Mouse (Mus musculus) bone marrow macrophage, adult 2 months (primary cell): ENCODE data around the gene Dennd6b. TPM values are rescaled to one million over a fixed set of nuclear protein-coding genes. Genes with fewer than 3 reads are reported as not detected.

Source experiments
- H3K27ac ChIP-seq: 2 replicates; pipeline ENCODE4 v1.5.1; 2012; ENCODE audit warnings: low read depth, low read length; ENCODE audit not compliant: insufficient read depth
- H3K4me1 ChIP-seq: 2 replicates; pipeline ENCODE4 v1.6.1; 2012; ENCODE audit warnings: low read length; ENCODE audit not compliant: control insufficient read depth, insufficient read depth
- H3K4me3 ChIP-seq: 2 replicates; pipeline ENCODE4 v1.5.1; 2012; ENCODE audit warnings: mild to moderate bottlenecking, low read length, moderate library complexity; ENCODE audit not compliant: insufficient read depth
- CTCF ChIP-seq: IDR thresholded peaks from 2 replicates; pipeline ENCODE4 v1.5.1; 2012; ENCODE audit warnings: low read depth, mild to moderate bottlenecking, low read length, moderate library complexity
- POLR2A ChIP-seq: IDR thresholded peaks from 2 replicates; pipeline ENCODE4 v1.6.1; 2012; ENCODE audit warnings: mild to moderate bottlenecking, low read depth, low read length, borderline replicate concordance
- polyA plus RNA-seq: library from polyadenylated mRNA; stranded (reverse); fragments of >200 nt; gene quantifications from 2 replicates; pipeline ENCODE4 v1.2.4, GENCODE M21; 2012; ENCODE audit not compliant: missing spikeins, insufficient read depth, insufficient read length

Dennd6b gene
- polyA plus RNA-seq, 1 experiment = 3.4 TPM

DNA sequence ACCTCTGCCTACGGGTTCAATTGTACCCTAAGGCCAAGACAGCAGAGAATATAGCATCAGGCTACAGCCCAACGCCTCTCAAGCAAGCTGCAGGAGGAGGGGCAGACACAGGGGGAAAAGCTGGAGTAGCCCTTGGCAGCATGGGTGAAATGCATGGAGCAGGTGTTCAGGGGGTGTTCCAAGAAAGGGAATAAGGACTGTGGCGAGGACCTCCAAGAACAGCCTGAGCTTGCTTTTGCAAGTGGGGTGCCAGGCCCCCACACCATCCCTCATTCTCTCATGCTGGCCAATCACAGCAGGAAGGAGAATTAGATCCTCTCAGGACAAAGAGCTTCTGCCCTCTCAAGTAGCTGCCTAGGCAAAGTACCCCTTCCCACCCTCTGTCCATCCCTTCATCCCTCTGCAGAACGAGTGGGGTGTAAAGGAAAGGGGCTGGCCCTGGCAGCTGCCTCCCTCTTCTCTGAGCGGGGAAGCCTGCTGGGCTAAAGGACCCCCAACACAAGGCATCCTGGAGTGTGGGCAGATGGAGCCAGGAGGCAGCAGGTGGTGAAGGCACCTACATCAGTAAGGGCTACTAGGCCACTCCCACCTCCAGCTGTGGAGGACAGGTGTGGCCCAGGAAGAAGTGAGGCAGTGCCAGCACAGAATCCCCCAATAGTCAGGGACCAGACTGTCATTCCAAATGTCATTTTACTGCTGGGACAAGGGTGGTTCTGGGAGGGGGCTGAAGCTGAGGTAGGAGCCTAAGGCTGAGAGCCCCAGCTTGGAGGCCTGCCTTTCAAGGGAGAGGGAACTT, 12.0 kb downstream of the Dennd6b start:
- Histone ChIP-seq H3K27ac (no peak overlapping the region), H3K4me1 (peaks cover 28% of the 10 kb centered on the region), H3K4me3 (no peak overlapping the region)
- TF ChIP-seq CTCF (no peak), POLR2A (no peak)

DNA sequence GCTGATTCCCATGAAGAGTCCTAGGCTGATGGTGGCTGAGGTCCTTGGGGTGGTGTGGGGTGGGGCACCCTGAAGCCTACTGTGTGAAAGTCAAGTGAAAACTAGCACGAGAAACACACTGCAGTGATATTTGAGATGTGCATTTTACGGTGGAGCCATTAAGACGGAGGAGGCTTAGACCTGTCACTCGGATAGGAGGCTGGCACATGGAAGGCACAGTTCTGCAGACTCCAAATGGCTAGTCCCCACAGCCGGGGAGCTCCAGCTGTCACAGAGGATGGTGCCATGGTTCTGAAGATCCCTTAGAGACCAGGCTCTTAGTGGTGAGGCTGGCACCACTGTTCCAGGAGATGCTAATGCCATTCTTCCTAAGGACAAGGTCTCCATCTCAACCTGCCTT, 13.5 kb downstream of the Dennd6b start:
- Histone ChIP-seq H3K27ac (peak overlapping the region; percentile 96), H3K4me3 (peak overlapping the region; percentile 42; the same call in 1 of the 2 replicates), H3K4me1 (peaks cover 35% of the 10 kb centered on the region)
- TF ChIP-seq CTCF = no peak
- TF ChIP-seq POLR2A = no peak

DNA sequence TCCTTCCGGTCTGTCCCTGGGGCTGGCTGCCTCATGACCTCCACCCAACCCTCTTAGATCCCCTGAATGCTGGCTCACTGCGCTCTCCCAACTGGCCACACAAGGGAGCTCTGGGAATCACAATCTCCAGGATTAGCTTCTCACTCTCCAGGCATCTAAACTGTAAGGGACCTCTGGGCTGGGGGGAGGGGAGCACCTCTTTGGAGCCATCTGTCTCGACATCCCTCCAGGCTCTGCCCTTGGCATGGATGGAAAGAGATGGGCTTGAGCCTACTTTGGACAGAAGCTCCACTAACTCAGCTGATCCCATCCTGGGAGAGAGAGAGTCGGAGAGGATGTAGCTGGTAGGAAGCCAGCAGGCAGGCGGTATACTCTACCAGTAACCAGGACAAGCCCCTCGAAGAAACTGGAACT, 14.0 kb downstream of the Dennd6b start:
- TF ChIP-seq POLR2A = no peak
- 0 out of 2 replicates have a peak, but pooled peaks have one; percentile 25 for TF ChIP-seq CTCF
- H3K4me3 ChIP-seq = peak overlapping the region; percentile 42
- peaks cover 35% of the 10 kb centered on the region for H3K4me1 ChIP-seq
- H3K27ac ChIP-seq = peak overlapping the region; percentile 96

DNA sequence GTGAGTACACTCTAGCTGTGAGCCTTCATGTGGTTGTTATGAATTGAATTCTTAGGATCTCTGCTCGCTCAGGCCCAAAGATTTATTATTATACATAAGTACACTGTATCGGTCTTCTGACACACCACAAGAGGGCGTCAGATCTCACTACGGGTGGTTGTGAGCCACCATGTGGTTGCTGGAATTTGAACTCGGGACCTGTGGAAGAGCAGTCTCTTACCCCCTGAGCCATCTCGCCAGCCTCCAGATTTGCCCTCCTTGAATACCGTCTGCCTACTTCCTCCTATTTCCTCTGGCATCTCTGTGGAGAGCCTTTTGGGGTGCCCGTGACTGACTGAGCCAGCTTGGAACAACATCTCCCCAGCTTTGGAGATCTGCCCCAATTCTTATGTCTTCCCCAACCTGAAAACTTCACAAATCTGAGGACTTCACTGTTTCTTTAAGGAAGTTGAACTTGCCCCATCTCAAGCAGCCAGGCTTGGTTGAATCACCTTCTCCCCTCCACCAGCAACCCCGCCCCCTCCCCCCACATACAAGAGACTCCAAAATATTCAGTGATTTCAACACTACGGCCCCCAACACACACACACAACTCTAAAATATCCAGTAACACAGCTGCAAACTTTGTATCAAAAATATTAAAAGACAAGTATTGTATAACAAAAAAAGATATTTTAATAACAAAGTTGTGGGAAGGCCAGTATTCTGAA, 14.6 kb downstream of the Dennd6b start:
- peak overlapping the region; percentile 96 for H3K27ac ChIP-seq
- TF ChIP-seq POLR2A (no peak), CTCF (peak; percentile 30)
- peak overlapping the region; percentile 65 for H3K4me3 ChIP-seq
- H3K4me1 ChIP-seq = peaks cover 38% of the 10 kb centered on the region

DNA sequence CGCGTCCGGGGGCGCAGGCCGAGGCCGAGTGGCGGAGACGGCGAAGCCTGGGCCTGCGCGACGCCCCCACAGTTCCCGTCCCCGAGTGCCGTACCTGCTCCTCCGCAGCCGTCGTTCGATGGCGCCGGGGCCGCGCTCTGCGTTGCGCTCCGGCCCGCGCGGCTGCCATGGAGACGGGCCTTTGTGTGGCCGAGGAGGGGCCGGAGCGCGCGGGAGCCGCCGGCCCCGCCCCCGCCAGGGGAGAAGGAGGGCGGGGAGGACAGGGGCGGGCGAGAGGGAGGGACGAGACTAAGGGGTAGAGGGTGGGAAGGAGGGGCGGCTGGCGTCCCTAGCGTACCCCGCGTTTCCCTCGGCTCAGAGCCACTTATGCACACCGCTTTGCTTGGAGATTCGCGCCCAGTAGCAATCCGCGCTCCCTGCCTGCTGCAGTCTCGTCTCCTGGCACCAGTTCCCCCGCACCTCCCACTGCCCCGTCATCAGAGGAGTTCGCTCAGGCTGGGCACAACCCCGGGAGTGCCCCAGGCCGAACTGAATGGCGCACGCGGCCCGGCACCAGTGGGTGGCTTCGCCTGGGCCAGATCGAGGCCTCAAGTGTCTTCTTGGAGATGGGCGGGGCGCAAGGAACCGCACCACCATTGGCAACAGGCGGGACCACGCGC, 15.6 kb downstream of the Dennd6b start, which contains the start of gene Plxnb2:
TSS of gene Plxnb2 (minus strand) at position 218 of the 659 bp plus-strand sequence.
- TF ChIP-seq CTCF (no peak), POLR2A (no peak)
- peak within 1 kb of the TSS; percentile 99 for H3K27ac ChIP-seq
- peaks cover 45% of the 10 kb centered on the region for H3K4me1 ChIP-seq
- H3K4me3 ChIP-seq = peak within 1 kb of the TSS; percentile 77

DNA sequence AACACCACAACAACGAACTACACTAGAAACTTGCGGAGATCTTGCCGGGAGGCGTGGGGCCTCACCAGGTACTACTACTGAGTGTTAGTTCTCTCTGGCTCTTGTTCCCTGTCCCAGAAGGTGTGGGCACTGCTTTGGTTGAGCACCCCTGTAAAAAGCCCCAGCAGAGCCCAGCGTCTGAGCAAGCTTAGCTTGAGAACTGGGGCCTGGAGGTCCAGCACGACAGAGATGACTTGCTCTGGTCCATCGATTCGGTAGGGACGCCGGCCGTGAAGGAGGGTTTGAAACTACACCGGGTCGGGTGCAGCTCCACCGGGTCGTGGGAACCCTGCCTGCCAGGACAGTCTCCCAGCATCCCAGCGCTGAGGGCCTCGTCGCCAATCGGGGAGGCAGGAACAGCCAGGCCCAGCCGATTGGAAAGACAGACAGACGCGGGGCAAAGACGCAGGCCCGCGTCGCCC, 16.2 kb downstream of the Dennd6b start:
- peak overlapping the region; percentile 99 for H3K27ac ChIP-seq
- peak overlapping the region; percentile 77 for H3K4me3 ChIP-seq
- TF ChIP-seq CTCF = no peak
- H3K4me1 ChIP-seq = peaks cover 51% of the 10 kb centered on the region

DNA sequence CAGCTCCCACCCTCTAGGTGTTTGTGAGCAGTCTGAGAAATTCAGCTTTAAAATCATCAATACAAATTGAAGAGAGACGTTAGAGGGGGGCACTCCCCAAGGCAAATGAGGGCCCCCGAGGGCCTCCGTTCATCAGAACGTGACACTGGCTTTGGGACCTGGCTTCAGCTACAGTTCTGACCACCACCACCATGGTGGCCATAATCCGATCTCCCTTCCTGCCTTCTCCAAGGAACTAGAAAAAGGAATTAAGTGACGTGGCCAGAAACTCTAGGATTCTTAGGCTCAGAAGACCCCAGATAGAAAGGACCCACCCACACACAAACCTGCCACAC, 16.7 kb downstream of the Dennd6b start:
- peak overlapping the region; percentile 77 for H3K4me3 ChIP-seq
- H3K27ac ChIP-seq = peak overlapping the region; percentile 99
- H3K4me1 ChIP-seq = peaks cover 56% of the 10 kb centered on the region
- no peak for TF ChIP-seq CTCF
- TF ChIP-seq POLR2A = no peak

DNA sequence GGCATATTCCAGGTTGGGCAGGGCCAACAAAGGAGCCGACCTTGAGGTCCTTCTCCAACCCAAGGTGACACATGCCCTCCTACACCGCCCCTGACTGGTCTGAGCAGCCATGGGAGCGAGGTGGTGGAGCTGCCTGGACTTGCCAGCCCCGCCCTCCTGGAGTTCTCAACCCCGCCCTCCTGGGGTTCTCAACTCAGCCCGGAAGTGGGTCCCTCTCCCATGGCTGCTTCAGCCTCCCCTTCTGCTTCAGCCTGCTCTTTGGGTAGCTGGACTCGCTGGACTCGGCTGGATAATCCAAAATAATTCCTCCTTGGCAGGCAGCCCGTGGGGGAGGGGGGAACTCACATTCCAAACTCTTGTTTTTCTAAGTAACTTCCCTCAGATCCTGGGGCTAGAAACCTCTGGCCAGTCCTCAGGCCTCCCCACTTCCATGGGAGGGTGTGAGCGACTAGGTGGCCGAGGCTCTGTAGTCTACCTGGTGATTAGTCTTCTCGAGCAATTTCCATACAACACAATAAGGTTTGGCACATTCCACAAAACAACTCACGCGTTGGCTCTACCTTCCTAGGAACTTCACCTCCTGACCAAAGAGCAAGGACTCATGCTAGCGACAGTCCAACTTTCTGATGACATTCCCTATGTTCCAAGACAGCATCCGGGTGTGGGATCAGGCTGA, 17.2 kb downstream of the Dennd6b start:
- H3K4me3 ChIP-seq = peak overlapping the region; percentile 77
- peak overlapping the region; percentile 99 for H3K27ac ChIP-seq
- no peak for TF ChIP-seq CTCF
- no peak for TF ChIP-seq POLR2A
- H3K4me1 ChIP-seq = peaks cover 57% of the 10 kb centered on the region

DNA sequence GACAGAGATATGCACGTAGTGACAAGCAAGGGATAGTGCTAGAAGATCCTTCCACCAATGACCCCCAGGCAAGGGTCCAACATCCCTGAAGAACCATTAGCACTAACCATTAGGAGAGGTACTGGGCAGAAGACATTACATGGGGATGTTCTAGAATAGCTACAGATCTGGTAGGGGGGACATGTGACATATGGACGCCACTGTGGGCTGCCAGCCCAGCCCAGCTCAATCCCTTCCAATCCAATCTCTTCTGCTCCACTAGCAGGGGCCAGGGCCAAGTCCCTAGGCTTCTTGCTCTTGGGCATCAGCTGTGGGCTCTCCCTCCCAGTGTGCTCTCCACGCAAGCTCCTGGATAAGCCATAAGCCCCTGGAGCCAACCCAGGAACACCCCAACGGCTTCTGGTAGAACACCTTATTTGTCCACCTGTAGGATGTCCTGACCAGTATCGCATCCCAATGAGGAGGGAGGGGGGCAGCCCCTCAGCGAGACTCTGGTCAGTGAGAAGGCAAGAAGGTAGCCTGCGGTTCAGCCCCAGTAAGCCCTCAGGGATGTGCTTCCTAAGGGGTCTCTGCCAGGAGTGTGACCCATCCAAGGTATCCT, 17.9 kb downstream of the Dennd6b start:
- Histone ChIP-seq H3K4me1 (peaks cover 52% of the 10 kb centered on the region), H3K4me3 (peak overlapping the region; percentile 77), H3K27ac (peak overlapping the region; percentile 99)
- no peak for TF ChIP-seq POLR2A
- TF ChIP-seq CTCF = no peak
